Mouse (Mus musculus): Measurements from ENCODE around the gene Kifc1. TPM values are rescaled to one million over a fixed set of nuclear protein-coding genes. Genes with fewer than 3 reads are reported as not detected.

Gene Kifc1
- total RNA-seq, 1 experiment, result 149 TPM

DNA sequence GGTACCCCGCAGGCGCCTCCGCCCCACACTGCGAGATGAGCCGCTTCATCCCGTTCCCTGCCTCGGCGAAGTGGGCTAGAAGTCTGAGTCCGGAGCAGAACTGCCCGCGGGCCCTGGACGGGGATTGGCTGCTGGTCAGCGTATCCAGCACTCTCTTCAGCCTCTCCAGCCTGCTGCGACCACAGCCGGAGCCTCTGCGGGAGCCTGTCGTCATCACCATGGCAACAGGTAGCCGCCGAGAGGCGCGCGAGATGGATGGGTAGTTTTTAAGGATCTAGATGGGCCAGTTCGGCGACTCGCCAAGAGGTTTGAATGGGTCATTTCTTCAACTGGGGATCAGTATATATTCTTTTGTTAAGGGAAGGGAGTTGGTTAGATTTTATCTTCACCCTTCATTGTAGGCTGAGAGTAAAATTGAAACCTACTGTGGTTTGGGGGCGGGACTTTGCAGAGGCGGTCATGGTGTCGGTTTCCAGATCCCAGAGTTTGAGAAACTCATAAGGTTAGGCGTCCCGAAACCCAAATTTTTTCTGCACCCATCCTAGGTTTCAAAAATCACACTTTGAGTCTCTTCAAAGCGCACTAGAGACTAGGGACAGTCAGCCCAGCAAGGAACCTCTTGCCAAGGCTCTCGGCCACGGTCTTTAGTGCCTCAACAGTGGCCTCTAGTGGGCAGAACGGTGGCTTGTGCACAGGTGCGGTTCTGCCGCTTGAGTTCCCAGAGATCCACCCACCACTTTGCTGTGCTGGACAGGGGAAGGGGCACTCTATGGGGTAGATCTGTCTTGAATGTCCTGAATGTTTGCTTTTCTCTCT lies 30.0 kb upstream of the Kifc1 start:
- H3K9me3 ChIP-seq (ENCODE audit: control insufficient read depth, insufficient read depth, low read depth, low read length), result no peaks in the 10 kb centered on the region
- peak overlapping the region; percentile 63 to 64 for H3K4me3 ChIP-seq (ENCODE audit: insufficient read depth in 1 of 2, low read depth in 1 of 2, low read length in 2 of 2, poor library complexity in 1 of 2, severe bottlenecking in 1 of 2)
- peaks cover 0 to 28% of the 10 kb centered on the region in 2 experiments; a peak in 2 of 4 replicates for H3K4me1 ChIP-seq (ENCODE audit: control insufficient read depth in 2 of 2, insufficient read depth in 2 of 2, low read length in 2 of 2, poor library complexity in 1 of 2)
- TF ChIP-seq CHD2 (IDR thresholded peaks at IDR 0.05; ENCODE audit: low read depth, low read length) (no peak), HCFC1 (IDR thresholded peaks at IDR 0.05; ENCODE audit: borderline replicate concordance, insufficient read depth, low read length) (0 out of 2 replicates have a peak, but pooled peaks have one; percentile 40)
- peak overlapping the region; percentile 60 for H3K9ac ChIP-seq (ENCODE audit: insufficient read depth, low read depth, low read length, poor library complexity, severe bottlenecking)
- H3K36me3 ChIP-seq (ENCODE audit: control insufficient read depth, insufficient read depth, low read length, poor library complexity, severe bottlenecking), result peaks cover 10% of the 10 kb centered on the region; the same call in 1 of the 2 replicates
- in situ Hi-C loops (cut with MboI; ENCODE audit: low sequenced_read_pairs in 2 of 2, unreplicated experiment in 2 of 2), result no loop called here
- H3K27ac ChIP-seq (ENCODE audit: insufficient read depth, low read depth, low read length, poor library complexity, severe bottlenecking), result no peak overlapping the region
- peak; percentile 83 for DNase-seq (ENCODE audit: low read depth, low spot score)

GRCm38 (mm10) chr17:33919351-33920281 lies 29.2 kb upstream of the Kifc1 start:
- Histone ChIP-seq H3K4me1 (ENCODE audit: control insufficient read depth in 2 of 2, insufficient read depth in 2 of 2, low read length in 2 of 2, poor library complexity in 1 of 2) (peaks cover 0 to 25% of the 10 kb centered on the region in 2 experiments; a peak in 2 of 4 replicates), H3K4me3 (ENCODE audit: insufficient read depth in 1 of 2, low read depth in 1 of 2, low read length in 2 of 2, poor library complexity in 1 of 2, severe bottlenecking in 1 of 2) (peak overlapping the region; percentile 63 to 64), H3K27ac (ENCODE audit: insufficient read depth, low read depth, low read length, poor library complexity, severe bottlenecking) (peak overlapping the region; percentile 15; the same call in 1 of the 2 replicates), H3K9ac (ENCODE audit: insufficient read depth, low read depth, low read length, poor library complexity, severe bottlenecking) (peak overlapping the region; percentile 60), H3K9me3 (ENCODE audit: control insufficient read depth, insufficient read depth, low read depth, low read length) (no peaks in the 10 kb centered on the region), H3K36me3 (ENCODE audit: control insufficient read depth, insufficient read depth, low read length, poor library complexity, severe bottlenecking) (peaks cover 12% of the 10 kb centered on the region; the same call in 1 of the 2 replicates)
- in situ Hi-C loops (cut with MboI; ENCODE audit: low sequenced_read_pairs in 2 of 2, unreplicated experiment in 2 of 2), result no loop called here
- DNase-seq (ENCODE audit: low read depth, low spot score), result no peak
- TF ChIP-seq ZC3H11A (IDR thresholded peaks at IDR 0.05; ENCODE audit: borderline replicate concordance, low read depth, low read length) (no peak), MAFK (IDR thresholded peaks at IDR 0.05; ENCODE audit: insufficient read depth, low read depth, low read length) (no peak), HCFC1 (IDR thresholded peaks at IDR 0.05; ENCODE audit: borderline replicate concordance, insufficient read depth, low read length) (no peak), CHD2 (IDR thresholded peaks at IDR 0.05; ENCODE audit: low read depth, low read length) (no peak), ZNF384 (IDR thresholded peaks at IDR 0.05; ENCODE audit: low read depth, low read length) (no peak)

DNA sequence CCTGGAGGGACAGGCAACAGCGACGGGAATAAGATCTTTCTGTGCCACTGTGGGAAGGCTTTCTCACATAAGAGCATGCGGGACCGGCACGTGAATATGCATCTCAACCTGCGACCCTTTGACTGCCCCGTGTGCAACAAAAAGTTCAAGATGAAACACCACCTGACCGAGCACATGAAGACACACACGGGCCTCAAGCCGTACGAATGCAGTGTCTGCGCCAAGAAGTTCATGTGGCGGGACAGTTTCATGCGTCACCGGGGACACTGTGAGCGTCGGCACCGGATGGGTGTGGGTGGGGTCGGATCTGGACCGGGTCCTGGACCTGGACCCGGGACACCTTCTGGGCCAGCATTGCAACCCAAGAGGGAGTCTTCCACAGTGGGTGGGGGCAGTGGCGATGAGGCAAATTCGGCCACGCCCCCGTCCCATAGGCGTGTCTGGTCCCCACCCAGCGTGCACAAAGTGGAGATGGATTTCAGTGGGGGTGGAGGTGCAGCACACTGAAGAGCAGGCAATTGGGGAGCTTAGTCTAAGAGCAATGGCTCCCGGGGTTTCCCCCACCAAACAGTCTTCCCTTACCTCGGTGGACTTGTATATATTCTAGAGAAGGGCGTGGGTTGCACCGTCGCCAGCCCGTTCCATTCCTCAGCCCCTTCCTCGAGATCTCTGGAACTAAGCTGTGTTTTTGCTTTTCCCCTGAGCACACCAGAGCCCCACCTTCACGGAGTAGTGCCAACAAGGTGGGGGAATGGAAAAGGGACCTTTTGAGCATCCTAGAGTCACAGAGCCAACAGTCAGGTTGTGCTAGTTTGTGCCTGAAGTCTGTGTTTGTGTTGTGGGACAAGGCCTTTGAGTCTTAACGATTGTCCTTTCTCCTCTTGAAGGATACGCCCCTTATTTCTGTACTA lies 28.1 kb upstream of the Kifc1 start:
- no peak overlapping the region for H3K27ac ChIP-seq (ENCODE audit: insufficient read depth, low read depth, low read length, poor library complexity, severe bottlenecking)
- H3K9ac ChIP-seq (ENCODE audit: insufficient read depth, low read depth, low read length, poor library complexity, severe bottlenecking), result peak overlapping the region; percentile 46
- peaks cover 20% of the 10 kb centered on the region for H3K36me3 ChIP-seq (ENCODE audit: control insufficient read depth, insufficient read depth, low read length, poor library complexity, severe bottlenecking)
- TF ChIP-seq MAFK (IDR thresholded peaks at IDR 0.05; ENCODE audit: insufficient read depth, low read depth, low read length) (no peak), ZNF384 (IDR thresholded peaks at IDR 0.05; ENCODE audit: low read depth, low read length) (no peak), HCFC1 (IDR thresholded peaks at IDR 0.05; ENCODE audit: borderline replicate concordance, insufficient read depth, low read length) (no peak), CHD2 (IDR thresholded peaks at IDR 0.05; ENCODE audit: low read depth, low read length) (no peak), ZC3H11A (IDR thresholded peaks at IDR 0.05; ENCODE audit: borderline replicate concordance, low read depth, low read length) (no peak)
- H3K9me3 ChIP-seq (ENCODE audit: control insufficient read depth, insufficient read depth, low read depth, low read length), result no peaks in the 10 kb centered on the region
- in situ Hi-C loops (cut with MboI; ENCODE audit: low sequenced_read_pairs in 2 of 2, unreplicated experiment in 2 of 2), result no loop called here
- peak overlapping the region; percentile 63 to 64 for H3K4me3 ChIP-seq (ENCODE audit: insufficient read depth in 1 of 2, low read depth in 1 of 2, low read length in 2 of 2, poor library complexity in 1 of 2, severe bottlenecking in 1 of 2)
- no peak for DNase-seq (ENCODE audit: low read depth, low spot score)
- peaks cover 0 to 23% of the 10 kb centered on the region in 2 experiments; a peak in 2 of 4 replicates for H3K4me1 ChIP-seq (ENCODE audit: control insufficient read depth in 2 of 2, insufficient read depth in 2 of 2, low read length in 2 of 2, poor library complexity in 1 of 2)

Measured in ES-E14 (cell line).